Mouse (Mus musculus) liver, postnatal 0 days (tissue): ENCODE results near the gene Slc6a20b.

Source experiments
- CTCF ChIP-seq: sonication (generic); IDR thresholded peaks from 2 replicates; pipeline ENCODE4 v1.5.1; 2016; ENCODE audit warnings: antibody characterized with exemption, low read depth
- EP300 ChIP-seq: IDR thresholded peaks from 2 replicates; pipeline ENCODE4 v1.6.1; 2016; ENCODE audit warnings: antibody characterized with exemption, low read depth, mild to moderate bottlenecking

- TF ChIP-seq CTCF (no peak), EP300 (no peak)
These were observed 30.8 kb downstream of the Slc6a20b start for GRCm38 (mm10) chr9:123601529-123601928.
